Mouse (Mus musculus) ES-Bruce4 (cell line): ENCODE measurements around the gene Gmip. TPM values are rescaled to one million over a fixed set of nuclear protein-coding genes. Genes with fewer than 3 reads are reported as not detected.

Source experiments
- H3K27ac ChIP-seq: 2 replicates; pipeline ENCODE4 v1.5.1; 2012; ENCODE audit warnings: low read length, inconsistent platforms; ENCODE audit not compliant: insufficient read depth
- H3K27me3 ChIP-seq: 2 replicates; pipeline ENCODE4 v1.6.1; 2012; ENCODE audit warnings: mild to moderate bottlenecking, low read length, inconsistent platforms; ENCODE audit not compliant: control insufficient read depth, poor library complexity, insufficient read depth, severe bottlenecking
- H3K36me3 ChIP-seq: 2 replicates; pipeline ENCODE4 v1.6.1; 2012; ENCODE audit warnings: inconsistent platforms, mild to moderate bottlenecking, low read length, moderate library complexity; ENCODE audit not compliant: control insufficient read depth, poor library complexity, insufficient read depth, severe bottlenecking
- H3K4me1 ChIP-seq: one replicate; pipeline ENCODE4 v1.8.1; 2011; ENCODE audit warnings: low read length; ENCODE audit not compliant: control insufficient read depth, insufficient read depth
- H3K4me3 ChIP-seq: 2 replicates; pipeline ENCODE4 v1.5.1; 2011; ENCODE audit warnings: low read depth, mild to moderate bottlenecking, low read length
- H3K9ac ChIP-seq: 2 replicates; pipeline ENCODE4 v1.6.1; 2012; ENCODE audit warnings: low read depth, mild to moderate bottlenecking, inconsistent platforms; ENCODE audit not compliant: poor library complexity, severe bottlenecking
- H3K9me3 ChIP-seq: replicated peaks from 2 replicates; pipeline ENCODE4 v1.6.1; 2012; ENCODE audit warnings: mild to moderate bottlenecking, low read length, inconsistent platforms; ENCODE audit not compliant: control insufficient read depth, poor library complexity, insufficient read depth, severe bottlenecking
- CTCF ChIP-seq: IDR thresholded peaks from one replicate; pipeline ENCODE4 v1.8.1; 2011; ENCODE audit warnings: low read depth, low read length
- EP300 ChIP-seq: IDR thresholded peaks from 2 replicates; pipeline ENCODE4 v1.6.1; 2011; ENCODE audit warnings: low read depth, low read length; ENCODE audit not compliant: insufficient read depth
- POLR2A ChIP-seq: IDR thresholded peaks from one replicate; pipeline ENCODE4 v1.8.1; 2011; ENCODE audit warnings: low read length; ENCODE audit not compliant: insufficient read depth
- polyA plus RNA-seq: library from polyadenylated mRNA; stranded (reverse); fragments of >200 nt; gene quantifications from 2 replicates; pipeline ENCODE4 v1.2.4, GENCODE M21; 2011; ENCODE audit warnings: low read depth; ENCODE audit not compliant: missing spikeins, insufficient read depth, insufficient read length

Gmip gene
- polyA plus RNA-seq, 1 experiment, result 11.6 TPM

DNA sequence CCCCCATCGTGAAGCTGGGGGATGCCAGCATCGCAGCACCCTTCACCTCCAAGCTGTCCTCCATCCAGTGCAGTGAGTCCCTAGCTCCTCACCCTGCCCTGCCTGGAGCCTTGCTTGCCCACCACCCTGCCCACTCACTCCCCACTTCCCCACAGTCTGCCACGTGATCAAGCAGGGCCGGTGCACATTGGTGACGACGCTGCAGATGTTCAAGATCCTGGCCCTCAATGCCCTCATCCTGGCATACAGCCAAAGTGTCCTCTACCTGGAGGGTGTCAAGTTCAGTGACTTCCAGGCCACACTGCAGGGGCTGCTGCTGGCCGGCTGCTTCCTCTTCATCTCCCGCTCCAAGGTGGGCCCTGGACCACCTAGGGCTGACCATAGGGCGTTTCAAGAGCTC, 3.0 kb upstream of the Gmip start:
- Histone ChIP-seq H3K4me1 (no peaks in the 10 kb centered on the region), H3K27me3 (no peaks in the 10 kb centered on the region), H3K27ac (peak overlapping the region; percentile 13), H3K36me3 (peaks cover 74% of the 10 kb centered on the region), H3K9ac (no peak overlapping the region), H3K9me3 (no peaks in the 10 kb centered on the region), H3K4me3 (no peak overlapping the region)
- TF ChIP-seq CTCF, result no peak
- no peak for TF ChIP-seq POLR2A
- no peak for TF ChIP-seq EP300

DNA sequence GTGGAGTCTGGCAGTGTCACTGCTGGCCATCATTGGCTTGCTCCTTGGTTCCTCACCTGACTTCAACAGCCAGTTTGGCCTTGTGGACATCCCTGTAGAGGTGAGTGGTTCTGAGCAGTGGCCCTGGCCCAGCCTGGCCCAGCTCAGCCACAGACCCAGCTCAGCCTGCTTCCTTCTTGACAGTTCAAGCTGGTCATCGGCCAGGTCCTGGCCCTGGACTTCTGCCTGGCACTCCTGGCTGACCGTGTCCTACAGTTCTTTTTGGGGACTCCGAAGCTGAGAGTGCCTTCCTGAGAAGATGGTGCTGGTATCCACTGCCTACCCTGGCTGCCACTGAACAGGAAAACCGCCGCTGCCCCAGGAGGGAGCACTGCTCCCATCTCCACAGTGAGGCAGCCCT, 1.2 kb upstream of the Gmip start:
- Histone ChIP-seq H3K27ac (no peak overlapping the region), H3K4me3 (no peak overlapping the region), H3K9me3 (no peaks in the 10 kb centered on the region), H3K4me1 (no peaks in the 10 kb centered on the region), H3K27me3 (no peaks in the 10 kb centered on the region), H3K36me3 (peaks cover 59% of the 10 kb centered on the region), H3K9ac (no peak overlapping the region)
- no peak for TF ChIP-seq EP300
- no peak for TF ChIP-seq CTCF
- no peak for TF ChIP-seq POLR2A

DNA sequence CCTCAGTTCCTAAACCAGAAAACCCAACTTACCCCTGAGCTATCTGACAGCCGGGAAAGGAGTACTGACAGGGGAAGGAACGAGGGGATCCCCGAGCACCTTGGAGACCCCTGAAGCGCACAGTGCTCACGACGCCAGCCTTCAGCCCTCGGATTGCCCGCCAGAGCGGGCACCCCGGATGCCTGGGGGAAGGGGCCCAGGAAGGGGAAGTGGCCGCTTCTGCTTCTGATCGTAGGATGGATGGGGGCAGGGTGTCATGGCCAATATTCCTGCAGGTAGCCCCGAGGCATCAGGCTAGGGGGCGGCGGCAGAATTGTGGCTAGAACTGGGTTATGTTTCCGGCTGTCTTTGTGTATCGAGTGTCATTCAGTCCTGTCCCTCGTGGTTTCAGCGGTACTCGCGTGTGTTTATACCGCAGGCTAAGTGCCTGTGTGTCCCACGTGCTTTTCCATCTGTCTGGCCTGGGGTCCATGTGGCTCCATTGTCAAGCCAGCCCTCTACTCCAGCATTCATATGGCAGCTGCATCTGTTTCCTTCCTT, 455 bp downstream of the Gmip start:
- H3K9me3 ChIP-seq, result no peaks in the 10 kb centered on the region
- H3K27me3 ChIP-seq, result no peaks in the 10 kb centered on the region
- H3K4me3 ChIP-seq, result peak overlapping the region; percentile 59
- H3K36me3 ChIP-seq, result peaks cover 42% of the 10 kb centered on the region
- H3K4me1 ChIP-seq, result no peaks in the 10 kb centered on the region
- TF ChIP-seq EP300 (no peak), CTCF (no peak), POLR2A (no peak)
- peak overlapping the region; percentile 73 for H3K9ac ChIP-seq
- no peak overlapping the region for H3K27ac ChIP-seq

DNA sequence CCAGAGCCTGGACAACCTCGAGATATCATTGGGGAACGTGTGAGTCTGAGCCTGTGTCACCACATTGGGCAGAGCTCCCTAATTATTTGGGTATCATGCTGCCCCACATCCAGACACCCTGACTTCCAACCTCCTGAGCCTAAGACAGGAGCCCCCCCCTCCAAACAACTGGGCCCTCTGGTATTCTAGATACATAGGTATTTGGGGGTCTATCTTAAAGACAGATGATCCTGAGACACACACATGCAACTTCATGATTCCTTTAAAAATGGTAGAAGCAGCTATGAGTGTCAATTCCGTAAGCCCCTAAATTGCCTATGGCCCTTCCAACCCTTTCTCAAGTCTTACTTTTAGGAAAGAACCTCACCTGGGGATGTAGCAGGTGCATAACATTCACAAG, 1.3 kb downstream of the Gmip start:
- Histone ChIP-seq H3K36me3 (peaks cover 33% of the 10 kb centered on the region), H3K9ac (no peak overlapping the region), H3K4me1 (no peaks in the 10 kb centered on the region), H3K9me3 (no peaks in the 10 kb centered on the region), H3K27me3 (no peaks in the 10 kb centered on the region), H3K4me3 (no peak overlapping the region), H3K27ac (no peak overlapping the region)
- TF ChIP-seq CTCF, result no peak

DNA sequence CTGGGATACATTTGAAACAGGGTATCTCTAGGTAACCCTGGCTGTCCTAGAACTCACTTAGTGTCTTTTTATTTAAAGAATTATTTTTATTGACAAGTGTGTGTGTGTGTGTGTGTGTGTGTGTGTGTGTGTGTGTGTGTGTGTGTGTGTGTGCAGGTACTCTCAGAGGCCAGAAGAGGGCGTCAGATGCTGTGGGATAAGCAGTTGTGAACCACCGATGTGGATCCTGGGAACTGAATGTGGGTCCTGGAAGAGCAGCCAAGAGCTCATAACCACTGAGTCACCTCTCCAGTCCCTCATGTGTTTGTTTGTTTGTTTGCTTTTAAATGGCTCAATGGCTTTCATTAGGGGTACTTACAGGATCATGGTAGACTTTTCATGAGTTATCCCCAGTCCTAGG, 6.4 kb downstream of the Gmip start:
- no peak overlapping the region for H3K27ac ChIP-seq
- H3K27me3 ChIP-seq, result no peaks in the 10 kb centered on the region
- H3K4me3 ChIP-seq, result no peak overlapping the region
- no peak overlapping the region for H3K9ac ChIP-seq
- no peak for TF ChIP-seq CTCF
- TF ChIP-seq POLR2A, result no peak
- no peak for TF ChIP-seq EP300
- H3K36me3 ChIP-seq, result no peaks in the 10 kb centered on the region
- H3K4me1 ChIP-seq, result peaks cover 3% of the 10 kb centered on the region
- no peaks in the 10 kb centered on the region for H3K9me3 ChIP-seq

DNA sequence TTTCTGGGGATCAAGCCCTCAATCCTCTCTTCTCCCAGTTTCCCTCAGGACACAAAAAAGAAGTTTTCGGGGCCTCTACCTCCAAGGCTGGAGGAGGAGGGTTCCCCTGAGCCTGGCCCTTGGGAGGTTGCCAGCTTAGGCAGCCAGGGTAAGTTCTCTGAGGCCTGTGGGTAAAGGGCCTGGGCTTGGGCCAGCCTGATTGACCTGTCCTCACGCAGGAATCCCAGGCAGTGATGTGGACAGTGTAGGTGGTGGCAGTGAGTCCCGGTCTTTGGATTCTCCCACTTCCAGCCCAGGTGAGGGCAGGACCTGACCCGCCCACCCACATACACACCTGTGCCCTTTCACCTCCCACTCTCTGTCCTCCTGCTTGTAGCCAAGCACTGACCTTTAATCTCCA, 6.9 kb downstream of the Gmip start:
- no peak overlapping the region for H3K4me3 ChIP-seq
- H3K9me3 ChIP-seq, result no peaks in the 10 kb centered on the region
- H3K36me3 ChIP-seq, result no peaks in the 10 kb centered on the region
- no peak overlapping the region for H3K9ac ChIP-seq
- H3K4me1 ChIP-seq, result peaks cover 3% of the 10 kb centered on the region
- H3K27me3 ChIP-seq, result no peaks in the 10 kb centered on the region
- H3K27ac ChIP-seq, result no peak overlapping the region
- no peak for TF ChIP-seq EP300
- no peak for TF ChIP-seq CTCF
- TF ChIP-seq POLR2A, result no peak
